Mouse (Mus musculus) inflammation-experienced regulatory T-cells, adult 6 months (primary cell): Measurements from ENCODE around the gene Olfr649. TPM values are rescaled to one million over a fixed set of nuclear protein-coding genes. Genes with fewer than 3 reads are reported as not detected.

Source experiments
- ATAC-seq: one replicate; pipeline ENCODE4 v1.8.0; 2017
- polyA plus RNA-seq, 3 experiments: library from polyadenylated mRNA; unstranded; fragments of 100-300 nt; shearing (Covaris generic); gene quantifications; one replicate each; pipeline ENCODE4 v1.2.1; 2017

Olfr649 gene
- not detected for polyA plus RNA-seq

DNA sequence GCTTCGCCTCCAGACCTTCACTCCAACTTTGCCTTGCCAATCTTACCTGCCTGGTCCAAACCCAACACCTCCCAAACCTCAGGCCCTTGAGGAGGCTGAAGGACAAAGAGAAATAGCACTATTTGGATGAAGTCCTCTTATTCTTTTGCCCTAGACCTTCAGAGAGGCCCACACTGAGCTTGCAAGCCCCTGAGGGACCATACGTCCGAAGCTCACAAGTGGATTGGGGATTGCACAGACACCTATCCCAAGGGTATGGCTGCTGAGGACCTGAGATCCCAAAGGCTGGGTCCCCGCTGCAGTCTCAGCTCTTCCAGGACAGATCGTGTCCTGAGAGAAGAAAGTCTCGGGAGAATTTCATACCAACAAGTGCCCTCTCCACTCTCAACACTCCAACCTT lies at the start of gene Olfr649:
Gene Olfr649, minus strand, starts transcription at position 101 of the 400 bp plus-strand sequence.
- ATAC-seq = no peak

DNA sequence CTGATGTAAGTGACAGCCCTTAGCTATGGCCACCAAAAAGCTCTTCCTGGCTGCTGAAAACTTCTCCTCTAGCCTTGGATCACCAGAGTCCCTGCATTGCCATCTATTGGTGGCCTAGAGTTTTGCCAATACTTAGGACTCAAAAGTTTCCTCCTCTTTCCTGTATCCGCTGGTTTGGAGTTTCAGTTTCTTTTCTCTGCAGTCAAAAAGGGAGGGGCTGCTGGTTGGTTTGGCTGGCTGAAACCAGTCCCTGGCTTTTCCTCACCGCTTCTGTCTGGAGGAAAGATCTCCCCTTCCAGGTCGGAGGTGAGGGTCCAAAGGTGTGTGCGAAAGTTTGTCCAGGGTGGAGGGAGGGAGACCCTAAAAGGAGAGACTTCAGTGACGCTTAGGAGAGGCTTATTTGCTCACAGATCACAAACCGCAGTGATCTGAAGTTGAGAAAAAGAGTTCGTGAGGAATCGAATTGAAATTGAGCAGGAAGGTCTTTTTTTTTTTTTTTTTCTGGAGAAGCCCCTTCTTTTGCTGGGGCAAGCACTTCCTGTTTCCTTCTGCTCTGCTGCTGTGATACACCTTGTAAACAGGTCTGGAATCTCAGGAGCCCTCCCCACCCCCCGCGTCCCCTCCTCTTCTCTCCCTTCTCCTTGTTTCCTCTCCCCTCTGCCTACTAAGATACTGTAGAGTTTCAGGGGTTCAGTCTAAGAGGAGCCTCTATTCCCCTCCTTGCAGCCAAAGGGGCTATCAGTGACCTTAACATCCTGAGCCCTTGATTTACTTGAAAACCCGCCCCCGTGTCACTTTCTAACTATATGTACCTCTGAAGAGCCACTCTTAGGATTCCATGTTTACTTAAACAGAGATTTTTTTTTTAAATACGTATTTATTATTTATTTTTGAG lies 48.7 kb upstream of the Olfr649 start, which contains the start of gene Trim34a:
Gene Trim34a, plus strand, starts transcription at position 171 of the 895 bp plus-strand sequence.
- ATAC-seq = peak; percentile 97

DNA sequence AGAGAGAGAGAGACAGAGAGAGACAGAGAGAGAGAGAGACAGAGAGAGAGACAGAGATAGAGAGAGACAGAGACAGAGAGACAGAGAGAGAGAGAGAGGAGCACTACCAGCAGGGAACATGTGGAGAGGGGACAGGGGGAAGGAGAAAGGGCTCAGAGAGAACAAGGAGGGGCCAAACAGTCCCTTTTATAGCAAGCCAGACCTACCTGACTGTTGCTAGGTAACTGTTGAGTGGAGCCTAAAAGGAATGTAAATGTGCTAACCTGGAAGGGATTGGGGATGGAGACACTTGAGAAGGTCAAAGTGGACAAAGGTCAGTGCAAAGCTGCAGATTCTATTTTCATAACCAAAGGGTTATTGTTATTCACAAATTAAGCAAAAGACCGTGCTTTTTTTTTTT lies 47.8 kb upstream of the Olfr649 start:
- no peak for ATAC-seq

DNA sequence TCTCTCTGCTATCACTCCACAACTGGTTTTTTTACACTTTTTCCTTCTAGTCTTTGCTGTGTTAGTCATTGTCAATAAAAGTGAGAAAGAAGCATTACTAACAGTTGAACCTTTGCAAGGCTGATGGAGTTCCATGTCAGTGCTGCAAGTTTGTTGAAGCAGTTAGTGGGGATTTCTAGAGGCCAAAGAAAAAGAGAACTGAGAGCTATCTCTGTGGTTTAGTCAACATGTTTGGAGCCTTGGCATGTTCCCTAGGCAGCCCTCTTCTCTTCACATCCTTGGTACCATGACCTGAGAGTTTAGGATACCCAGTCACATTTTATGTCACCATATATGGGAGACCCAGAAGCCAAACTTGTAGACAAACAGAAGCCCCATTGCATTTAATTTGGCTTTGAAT lies 45.1 kb upstream of the Olfr649 start:
- no peak for ATAC-seq

DNA sequence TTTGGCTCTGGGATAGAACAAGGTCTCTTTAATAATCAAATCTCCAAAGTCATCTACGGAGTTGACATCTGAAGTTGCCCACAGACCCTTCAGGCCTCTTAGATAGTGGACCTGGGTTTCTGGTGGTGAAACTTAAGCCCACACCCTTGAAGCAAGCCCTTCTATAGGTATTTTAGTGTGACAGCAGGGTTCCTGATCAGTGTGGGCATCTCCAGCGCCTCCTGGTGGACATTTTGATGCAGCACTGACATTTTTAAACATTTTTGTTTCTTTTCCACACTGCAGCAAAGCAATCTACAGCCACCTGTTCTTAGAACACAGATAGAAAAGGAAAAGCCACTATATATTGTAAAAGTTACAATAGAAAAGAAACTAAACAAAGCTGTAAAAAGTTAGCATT lies 35.4 kb upstream of the Olfr649 start:
- ATAC-seq = peak; percentile 82

DNA sequence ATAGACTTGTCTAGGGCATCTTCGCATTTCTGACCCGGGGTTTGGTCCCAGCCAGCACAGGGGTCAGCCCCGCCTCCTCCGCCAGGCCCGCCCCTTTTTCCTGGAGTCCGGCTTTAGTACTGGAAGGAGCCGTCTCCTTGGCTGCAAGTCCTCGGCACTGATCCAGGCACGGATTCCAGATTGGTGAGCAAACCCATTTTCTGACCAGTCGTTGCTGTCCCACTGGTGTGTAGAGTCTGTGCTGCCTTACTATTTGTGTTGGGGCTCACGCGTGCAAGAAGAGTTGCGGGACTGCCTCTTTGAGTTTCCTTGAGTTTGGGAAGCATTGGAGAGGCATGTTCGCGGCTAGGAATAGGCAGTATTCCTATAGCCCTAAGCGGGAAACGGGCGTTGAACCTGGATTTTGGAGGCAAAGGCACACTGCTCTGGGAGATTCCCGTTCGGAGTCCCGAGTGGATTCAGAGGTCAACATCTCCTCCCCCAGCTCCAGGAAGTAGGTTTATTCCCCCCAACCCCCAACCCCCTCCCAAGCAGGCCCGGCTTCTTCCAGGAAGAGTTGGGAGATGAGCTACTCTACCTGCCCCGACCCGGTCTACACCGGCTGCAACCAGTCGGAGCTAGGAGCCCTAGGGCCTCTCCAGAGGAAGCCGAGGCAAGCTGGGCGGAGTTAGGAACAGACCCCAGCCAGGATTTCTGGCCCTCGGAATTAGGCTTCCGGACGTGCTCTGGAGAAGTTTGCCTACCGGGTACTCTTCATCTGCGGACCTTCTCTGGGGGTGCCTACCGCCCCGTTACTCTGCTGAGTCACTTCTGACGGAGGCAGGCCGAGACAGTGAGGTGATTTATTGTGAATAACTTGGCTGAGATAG lies 23.1 kb upstream of the Olfr649 start, which contains the start of gene Trim6:
Gene Trim6, plus strand, starts transcription at position 93 of the 869 bp plus-strand sequence.
- no peak for ATAC-seq

DNA sequence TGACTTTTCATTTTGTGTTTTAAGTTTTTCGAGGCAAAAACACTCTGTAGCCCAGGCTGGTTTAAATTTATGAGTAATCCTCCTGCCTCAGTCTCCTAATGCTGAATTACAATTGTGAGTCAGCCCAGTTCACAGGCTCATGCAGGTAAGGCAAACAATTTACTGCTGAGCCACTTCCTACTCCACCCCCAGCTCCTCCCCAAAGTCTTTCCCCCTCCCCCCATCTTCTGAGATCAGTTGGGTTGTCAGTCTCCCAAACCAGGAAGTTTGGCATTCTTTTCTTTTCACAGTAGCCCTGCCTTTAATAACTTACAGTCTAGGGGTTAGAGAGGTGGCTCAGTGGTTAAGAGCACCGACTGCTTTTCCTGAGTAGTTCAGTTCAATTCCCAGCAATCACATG lies 22.1 kb upstream of the Olfr649 start:
- peak; percentile 48 for ATAC-seq

DNA sequence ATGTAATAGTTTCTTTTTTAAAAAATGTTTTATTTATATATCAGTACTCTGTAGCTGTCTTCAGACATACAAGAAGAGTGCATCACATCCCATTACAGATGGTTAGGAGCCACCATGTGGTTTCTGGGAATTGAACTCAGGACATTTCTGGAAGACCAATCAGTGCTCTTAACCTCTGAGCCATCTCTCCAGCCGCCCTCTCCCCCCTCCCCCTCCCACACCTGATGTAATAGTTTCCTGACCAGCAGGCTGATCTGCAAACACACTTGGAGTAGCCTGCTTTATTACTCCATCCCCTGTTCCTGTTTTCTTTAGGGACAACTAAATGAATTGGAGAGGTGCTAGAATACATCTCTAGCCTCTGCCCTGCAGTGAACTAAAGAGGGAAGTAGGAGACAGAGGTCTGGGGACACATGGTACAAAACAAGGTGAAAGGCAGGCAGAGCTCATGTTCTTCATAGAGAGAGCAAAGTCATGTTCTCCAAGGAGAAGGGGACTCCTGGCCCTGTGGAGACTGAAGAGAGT lies 20.3 kb upstream of the Olfr649 start:
- ATAC-seq = no peak

DNA sequence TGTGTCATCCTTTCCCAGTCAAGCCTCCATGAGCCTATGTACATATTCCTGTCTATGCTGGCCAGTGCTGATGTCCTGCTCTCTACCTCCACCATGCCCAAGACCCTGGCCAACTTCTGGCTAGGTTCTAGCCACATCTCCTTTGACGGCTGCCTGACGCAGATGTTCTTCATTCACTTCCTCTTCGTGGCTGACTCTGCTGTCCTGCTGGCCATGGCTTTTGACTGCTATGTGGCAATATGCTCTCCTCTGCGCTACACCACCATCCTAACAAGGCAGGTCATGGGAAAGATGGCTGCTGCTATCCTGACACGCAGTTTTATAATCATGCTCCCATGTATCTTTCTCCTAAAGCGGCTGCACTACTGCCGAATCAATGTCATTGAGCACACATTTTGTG lies 10.4 kb upstream of the Olfr649 start:
- no peak for ATAC-seq

DNA sequence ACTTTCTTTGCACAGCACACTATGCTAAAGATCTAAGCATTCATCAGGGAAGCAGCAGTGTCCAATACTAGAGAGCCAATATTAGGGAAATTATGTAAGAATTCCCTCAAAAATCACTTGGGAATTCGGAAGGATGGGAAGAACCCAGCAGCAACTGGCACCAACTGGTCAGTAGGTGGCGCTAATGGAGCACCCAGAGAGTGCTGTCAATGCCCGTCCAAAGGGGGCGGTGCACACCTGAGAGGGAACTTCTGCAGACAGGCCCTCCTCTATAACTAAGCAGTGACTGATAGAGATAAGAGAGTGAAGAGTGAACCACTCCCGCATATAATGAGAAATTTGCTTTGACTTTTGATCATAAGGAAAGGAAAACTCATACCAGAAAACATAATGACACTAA lies 4.0 kb upstream of the Olfr649 start:
- peak; percentile 95 for ATAC-seq

DNA sequence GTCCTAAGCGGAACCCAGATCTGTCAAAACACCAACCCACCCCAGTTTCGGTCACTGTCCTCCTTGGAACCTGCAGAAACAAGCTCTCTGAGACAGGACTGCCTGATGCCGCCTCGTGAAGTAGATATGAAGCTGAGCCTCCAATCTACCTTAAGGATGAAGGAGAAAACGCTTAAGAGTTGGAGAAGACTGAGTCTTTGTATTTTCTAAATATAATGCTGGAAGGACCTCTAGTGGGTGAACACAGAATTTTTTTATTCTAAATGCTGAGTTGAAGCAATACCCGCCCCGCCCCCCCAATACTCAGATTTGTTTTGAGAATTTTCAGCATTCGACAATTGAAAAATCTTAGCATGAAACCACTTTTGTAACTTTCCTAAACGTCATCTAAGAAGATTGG lies 4.5 kb downstream of the Olfr649 start:
- ATAC-seq = no peak

DNA sequence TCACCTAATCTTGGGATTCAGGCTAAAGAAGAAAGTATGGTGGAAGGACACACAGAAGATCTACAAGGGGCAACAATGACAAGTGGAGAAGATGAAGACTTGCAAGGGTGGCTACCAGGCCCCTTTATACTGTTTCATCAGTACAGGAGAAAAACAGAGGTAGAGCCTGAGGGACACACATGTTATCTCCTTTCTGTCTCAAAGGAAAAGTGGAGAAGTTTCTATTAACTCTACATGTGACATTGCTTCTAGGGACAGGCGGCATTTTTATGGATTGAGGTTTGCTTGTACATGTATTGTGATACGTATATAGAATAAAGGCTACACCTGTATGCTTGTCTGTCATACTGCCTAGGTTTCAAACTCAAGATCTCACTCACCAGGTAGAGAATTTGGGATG lies 12.5 kb downstream of the Olfr649 start, which contains the start of gene Olfr648:
Gene Olfr648, minus strand, starts transcription at position 101 of the 400 bp plus-strand sequence.
- no peak for ATAC-seq

DNA sequence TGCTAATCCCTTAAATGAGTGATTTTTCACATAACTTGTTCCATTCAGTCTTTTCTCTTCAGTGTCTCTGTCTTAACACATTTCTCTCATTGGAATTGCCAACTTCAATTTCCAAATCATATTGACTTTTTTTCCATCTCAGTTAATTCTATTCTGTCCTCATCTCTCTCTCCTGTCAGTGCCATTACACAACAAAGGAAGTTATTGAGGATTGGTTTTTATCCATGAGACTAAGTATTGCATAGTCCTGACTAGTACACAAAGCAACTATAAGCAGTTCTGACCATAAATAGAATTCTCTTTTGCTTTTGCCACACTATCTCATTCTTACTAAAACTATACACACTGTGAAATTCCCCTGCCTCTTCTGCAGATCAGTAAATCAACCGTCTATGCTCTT lies 16.7 kb downstream of the Olfr649 start:
- no peak for ATAC-seq

DNA sequence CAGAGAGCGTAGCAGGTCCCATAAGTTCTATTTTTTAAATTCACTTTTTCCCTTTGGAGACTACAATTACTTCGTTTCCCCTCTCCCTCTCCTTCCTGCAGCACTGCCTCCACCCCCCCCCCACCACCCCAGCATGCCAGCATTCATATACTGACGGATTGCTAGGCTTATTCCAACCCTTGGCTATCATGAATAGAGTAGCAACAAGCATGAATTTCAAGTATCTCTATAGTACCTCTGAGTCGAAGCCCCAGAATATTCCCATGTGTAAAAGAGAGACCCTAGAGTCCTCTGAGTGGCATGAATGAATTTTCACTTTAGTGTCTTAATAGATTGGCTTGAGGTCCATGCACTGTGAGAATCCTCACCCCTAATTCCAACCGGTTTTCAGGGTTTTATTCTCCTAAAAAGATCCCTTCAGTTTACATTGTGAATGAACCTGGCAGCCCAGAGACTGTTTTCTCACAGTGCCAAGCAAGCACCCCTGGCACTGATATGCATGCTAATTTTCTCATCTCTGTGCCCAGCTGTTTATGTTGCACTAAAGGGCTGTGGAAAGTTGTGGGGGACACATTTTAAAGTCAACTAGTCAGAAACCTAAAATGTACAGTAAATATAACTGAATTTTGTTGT lies 17.2 kb downstream of the Olfr649 start:
- no peak for ATAC-seq

DNA sequence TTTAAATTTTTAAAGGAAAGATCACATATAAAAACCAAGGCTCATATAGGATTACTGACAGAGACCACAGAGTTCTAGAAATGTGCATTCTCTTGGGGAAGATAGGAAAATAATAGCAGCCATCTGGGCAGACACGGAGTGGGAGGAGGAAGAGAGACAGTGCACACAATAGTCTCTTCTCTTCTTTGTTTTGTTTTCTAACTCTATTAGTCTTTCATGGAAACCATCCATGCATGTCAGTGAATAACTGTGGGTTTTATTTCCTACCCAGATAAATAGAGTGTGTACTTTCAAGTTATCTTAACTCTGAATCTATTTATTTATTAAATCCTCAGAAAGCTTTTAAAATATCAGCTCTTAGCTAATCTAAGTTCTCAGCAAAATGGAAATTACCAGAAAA lies 20.7 kb downstream of the Olfr649 start:
- ATAC-seq = no peak

DNA sequence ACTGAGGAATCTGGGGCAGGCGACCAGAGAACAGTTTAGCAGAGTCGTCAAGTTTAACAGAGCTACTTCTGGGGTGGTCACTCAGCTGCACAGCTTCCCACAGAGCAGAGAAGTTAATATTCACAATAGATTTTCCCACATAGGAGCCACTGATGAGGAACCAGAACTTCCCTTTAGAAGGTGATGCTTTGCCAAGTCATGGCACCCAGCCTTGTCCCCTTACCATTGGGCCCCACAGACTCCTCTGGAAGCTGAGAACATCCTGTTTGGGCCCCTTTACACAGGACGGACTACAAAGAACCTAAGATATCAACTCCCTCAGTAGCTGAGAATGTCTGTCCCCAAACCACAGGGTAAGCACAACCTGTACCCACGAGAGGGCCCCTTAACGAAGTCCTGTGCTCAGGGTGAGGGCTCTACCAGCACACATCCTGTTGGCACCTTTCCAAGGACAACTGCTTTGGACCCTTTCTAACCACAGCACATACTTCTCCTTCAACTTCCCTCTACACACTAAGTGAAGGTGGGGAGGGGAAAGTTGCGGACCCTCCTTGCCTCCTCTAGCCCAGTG lies 26.1 kb downstream of the Olfr649 start:
- peak; percentile 72 for ATAC-seq

DNA sequence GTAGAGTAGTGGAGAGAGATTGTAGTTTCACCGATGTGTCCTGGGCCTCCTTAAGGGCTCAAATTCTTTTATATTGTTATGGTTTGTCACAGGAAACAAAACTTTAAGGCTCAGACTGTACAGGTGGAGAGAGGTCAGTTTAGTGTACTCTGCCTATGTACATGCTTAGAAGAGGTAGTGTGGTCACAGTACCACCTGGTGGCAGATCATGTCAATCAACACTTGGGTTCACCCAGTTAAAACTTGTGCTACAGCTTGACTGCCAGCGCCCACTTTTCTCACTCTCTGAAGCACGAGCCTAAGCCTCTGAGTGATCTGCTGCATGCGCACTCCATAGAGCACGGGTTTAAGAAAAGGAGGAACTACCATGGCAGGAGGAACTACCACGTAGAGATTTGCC lies 28.7 kb downstream of the Olfr649 start:
- no peak for ATAC-seq

DNA sequence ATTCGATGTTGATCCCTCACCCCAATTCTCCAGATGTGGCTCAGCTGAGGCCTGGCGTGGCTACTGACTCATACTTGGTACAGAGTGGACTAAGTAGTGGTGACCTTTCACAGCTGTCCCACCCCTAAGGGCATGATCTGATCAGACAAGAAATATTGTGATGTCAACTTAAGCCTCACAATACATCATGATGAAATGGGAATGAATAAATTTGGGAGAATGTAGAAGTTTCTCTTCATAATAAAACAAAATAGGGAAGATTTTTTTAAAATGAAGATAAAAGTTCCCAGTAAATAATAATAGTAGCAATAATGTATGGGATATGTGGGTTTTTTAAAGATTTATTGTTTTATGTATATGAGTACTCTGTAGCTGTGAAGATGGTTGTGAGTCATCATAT lies 45.3 kb downstream of the Olfr649 start, which contains the start of gene Ubqlnl:
Gene Ubqlnl, minus strand, starts transcription at position 101 of the 400 bp plus-strand sequence.
- no peak for ATAC-seq

DNA sequence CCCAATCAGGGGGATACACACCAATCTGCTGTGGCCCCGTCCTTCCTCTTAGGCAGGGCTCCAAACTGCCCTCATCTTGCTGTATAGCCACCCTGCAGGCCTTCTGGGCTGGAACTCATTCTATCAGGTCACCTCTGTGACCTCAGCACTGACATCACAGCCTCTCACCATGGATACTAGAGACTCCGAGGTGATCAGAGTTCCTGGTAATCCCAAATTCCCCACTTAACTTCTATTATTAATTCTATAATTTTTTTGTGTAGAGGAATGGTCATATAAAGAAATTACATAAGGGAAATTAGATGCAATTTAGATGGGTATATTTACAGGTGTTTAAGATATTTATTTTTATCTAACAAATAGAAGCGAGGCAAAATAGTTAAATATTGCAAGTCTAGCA lies 52.6 kb downstream of the Olfr649 start, which contains the start of gene Ubqln3:
Gene Ubqln3, minus strand, starts transcription at position 101 of the 400 bp plus-strand sequence.
- ATAC-seq = no peak
